Mouse (Mus musculus) layer of hippocampus, adult 8-10 months (tissue): Measurements from ENCODE around the gene Clstn1. TPM values are rescaled to one million over a fixed set of nuclear protein-coding genes. Genes with fewer than 3 reads are reported as not detected.
A peak's percentile ranks its signal among the peaks of the same experiment; 100 is the strongest.

Experiments used
- DNase-seq, 2 experiments: peaks; one replicate each; pipeline ENCODE4 v3.0.0; 2022; ENCODE audit warnings: low spot score in 2 of 2
- total RNA-seq, 4 experiments: library from RNA; stranded (reverse); gene quantifications; 2 replicates each; pipeline ENCODE4 v1.2.4; 2022

Gene Clstn1
- total RNA-seq, 4 experiments from 2014 or later, result 744 to 810 (median 791) TPM

DNA sequence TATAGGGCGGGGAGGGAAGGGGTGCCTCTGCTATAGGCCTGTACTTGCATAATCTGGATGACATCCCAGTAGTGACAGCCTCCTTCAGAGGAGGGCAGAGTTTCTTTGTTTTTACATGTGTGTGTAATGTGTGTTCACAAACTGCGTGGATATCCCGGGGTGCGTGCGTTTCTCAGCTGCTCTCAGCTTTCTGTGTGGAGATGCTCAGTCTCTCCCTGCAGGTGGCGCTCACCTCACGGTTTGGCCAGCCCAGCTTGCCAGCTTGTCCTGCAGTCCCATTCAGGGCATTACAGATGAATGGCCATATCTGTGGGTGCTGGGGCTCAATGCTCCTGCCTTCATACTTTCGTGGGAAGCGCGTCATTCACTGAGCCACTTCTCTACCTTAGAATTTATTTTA is 42.1 kb downstream of the Clstn1 start:
- no peak for DNase-seq

DNA sequence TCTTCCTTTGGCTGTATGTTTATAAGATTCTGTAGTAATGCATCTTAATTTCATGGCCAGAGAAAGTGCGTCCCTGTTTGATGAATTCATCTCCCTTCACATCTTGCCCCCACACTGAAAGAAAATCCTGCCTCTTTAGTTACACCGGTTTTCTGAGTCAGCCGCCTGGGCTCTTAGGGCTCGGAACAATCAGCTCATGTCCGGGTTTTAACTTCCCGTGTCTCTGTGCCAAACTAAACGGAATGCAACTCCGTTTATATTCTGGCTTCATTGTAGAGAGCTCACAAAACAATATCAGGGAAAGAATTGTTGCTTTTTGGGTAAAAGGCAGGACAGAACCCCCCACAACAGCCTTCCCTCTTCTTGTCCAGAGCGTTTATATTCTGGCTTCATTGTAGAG is 42.5 kb downstream of the Clstn1 start:
- no peak for DNase-seq

DNA sequence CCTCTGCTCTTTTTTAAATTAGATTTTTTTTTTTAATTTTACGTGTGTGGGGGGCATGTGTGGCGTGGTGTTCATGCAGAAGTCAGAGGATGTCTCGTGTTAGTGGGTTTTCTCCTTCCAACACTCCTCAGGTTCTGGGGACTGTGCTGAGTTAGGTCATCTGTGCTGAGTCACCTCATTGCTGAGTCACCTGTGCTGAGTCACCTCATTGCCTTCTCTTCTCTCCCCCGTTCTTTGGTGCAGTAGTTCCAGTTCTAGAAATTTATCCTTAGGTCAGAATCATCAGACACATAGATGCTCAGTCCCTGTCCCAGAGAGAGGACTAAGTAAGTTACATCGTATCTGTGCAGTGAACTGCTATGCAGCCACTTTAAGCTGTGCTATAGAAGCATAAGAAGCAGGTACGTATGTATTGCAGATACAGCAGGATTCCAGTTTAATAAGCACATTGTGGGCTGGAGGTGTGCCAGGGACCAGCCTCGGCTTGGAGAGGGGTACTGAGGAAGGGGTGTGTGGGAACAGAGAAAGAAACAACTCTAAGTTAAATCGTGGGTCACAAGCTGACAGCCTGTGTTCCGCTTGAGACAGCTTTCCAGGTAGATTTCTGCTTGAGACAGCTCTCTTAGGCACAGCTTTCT is 46.5 kb downstream of the Clstn1 start:
- DNase-seq, result no peak

DNA sequence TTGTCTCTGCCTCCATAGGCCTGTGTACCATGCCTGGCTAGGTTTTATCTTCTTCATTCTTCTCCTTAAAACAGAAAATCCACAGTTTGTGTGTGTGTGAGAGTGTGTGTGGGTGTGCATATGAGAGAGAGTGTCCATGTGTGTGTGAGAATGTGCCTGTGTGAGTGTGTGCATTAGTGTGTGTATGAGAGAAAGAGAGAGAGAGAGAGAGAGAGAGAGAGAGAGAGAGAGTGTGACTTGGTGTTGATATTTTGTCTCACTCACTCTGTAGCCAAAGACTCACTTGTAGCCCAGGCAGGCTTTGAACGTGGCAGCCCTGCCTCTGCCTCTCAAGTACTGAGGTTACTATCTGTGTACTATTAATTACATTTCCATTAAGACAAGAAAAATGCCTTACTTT is 47.9 kb downstream of the Clstn1 start:
- DNase-seq, result no peak

DNA sequence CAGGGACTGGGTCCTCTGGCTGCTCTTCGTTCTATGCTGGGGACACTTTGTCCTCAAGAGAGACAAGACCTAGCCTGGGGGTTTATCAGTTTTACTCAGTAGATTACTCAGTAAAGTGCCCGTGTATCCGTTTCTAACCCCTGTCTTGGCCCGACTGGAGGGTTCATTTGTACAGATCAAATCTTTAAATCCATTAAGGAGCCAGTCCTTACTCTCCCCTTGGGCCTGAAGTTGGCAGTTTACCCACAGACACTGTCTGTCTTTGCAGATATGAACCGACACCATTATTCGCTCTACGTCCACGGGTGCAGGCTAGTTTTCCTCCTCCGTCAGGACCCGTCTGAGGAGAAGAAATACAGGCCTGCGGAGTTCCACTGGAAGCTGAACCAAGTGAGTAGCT is 48.7 kb downstream of the Clstn1 start:
- no peak for DNase-seq

DNA sequence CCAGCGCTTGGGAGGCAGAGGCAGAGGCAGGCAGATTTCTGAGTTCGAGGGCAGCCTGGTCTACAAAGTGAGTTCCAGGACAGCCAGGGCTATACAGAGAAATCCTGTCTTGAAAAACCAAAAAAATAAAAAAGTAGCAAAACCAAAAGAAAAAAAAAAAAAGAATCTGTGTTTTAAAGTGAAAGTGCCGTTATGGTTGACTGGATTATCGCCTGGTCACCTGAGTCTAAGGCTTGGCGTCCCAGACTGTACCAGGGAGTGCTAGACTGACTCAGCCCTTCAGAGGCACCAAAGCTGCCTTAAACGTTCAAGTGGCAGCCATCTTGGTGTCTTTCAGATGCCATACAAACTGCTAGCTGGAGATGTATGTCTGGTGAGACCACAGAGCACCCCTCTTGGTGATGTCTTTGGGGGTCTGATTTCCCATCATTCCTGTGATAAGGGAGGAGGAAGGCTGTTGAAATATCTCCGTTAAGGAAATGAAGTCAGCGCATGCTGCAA is 49.7 kb downstream of the Clstn1 start:
- no peak for DNase-seq

DNA sequence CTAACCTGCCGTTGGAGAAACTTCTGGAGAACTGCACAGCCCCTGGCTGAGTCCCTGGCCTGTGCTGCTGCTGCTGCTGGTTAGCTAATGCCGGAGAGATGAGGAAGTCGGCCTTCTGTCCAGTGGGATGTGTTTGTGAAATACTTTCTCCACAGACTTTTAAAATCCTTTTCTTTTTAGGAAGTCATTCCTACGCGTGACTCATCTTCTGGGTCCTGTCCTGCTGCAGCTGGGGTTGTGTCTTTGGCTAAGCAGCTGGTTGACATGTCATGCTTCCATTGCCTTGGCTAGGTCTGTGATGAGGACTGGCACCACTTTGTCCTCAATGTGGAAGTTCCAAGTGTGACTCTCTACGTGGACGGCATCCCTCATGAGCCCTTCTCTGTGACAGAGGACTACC is 51.7 kb downstream of the Clstn1 start:
- no peak for DNase-seq

DNA sequence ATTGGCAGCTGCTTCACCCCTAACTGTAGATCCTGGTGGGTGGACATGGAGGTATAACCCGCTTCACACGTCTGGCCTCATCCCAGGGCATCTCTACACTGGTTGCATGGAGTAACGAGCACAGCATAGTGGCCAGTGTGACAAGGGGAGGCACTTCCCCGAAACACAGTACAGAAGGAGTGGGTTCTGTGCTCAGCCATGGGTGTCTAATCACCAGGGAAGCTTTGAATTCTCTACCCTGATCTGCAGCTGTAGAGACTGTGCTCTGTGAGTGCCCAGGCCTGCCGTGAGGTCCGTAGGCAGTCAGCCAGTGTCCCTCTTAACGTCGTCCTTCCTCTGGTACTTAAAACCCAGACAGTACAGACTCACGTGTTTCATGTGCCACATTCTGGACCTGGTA is 54.6 kb downstream of the Clstn1 start:
- no peak for DNase-seq

DNA sequence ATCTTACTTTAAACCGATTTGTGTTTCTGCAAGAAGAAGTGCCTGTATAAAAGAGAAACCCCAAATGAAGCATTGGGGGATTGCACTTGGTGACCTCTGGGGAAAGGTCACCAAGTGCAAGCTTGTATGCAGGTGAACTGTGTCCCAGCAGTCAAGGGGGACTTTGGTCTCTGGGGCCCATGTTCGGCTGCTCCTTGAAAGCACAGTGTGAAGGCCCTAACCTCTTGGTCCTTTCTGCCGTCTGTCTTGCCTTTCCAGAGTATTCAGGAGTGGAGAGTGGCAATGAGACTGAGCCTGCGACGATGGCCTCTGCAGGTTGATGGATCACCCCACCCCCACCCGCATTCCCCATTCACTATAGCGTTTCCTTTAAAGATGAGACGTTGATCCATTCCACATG is 55.1 kb downstream of the Clstn1 start:
- DNase-seq, result no peak

DNA sequence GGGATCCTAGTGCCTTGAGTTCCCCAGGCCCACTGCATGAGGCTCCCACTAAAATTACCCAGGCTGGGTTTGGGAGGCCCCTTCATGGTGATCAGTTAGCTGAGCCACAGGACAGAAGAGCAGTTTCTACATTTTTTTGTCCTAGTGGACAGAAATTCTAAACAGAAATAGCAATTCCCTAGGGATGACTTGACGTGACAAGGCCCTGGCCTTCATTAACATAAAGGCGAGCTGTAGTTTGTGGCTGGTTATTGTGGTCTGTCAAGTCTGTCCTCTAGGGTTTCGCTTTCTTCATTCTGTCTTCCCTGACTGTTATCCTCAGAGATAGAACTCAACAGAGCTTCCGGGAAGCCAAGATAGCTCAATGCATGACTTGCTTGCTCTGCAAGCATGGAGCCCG is 55.7 kb downstream of the Clstn1 start:
- no peak for DNase-seq

DNA sequence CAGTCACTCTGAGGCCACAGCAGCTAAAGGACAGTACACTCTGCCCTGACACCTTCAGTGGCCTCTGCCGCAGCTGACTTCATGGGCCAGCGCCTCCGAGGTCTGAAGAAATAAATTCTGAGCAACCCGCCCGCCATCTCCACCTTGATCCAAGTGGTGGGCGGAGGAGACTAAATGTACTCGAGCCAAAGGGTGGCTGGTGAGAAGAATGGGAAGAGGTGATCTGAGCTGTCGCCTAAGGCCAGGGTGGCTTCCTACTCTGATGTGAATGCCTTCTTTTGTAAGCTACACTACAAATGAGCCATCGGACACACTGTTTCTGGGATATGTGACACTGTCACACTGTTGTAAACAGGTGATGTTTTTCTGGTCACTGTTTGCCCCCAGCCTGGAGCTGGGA is 59.5 kb downstream of the Clstn1 start:
- DNase-seq, result no peak

DNA sequence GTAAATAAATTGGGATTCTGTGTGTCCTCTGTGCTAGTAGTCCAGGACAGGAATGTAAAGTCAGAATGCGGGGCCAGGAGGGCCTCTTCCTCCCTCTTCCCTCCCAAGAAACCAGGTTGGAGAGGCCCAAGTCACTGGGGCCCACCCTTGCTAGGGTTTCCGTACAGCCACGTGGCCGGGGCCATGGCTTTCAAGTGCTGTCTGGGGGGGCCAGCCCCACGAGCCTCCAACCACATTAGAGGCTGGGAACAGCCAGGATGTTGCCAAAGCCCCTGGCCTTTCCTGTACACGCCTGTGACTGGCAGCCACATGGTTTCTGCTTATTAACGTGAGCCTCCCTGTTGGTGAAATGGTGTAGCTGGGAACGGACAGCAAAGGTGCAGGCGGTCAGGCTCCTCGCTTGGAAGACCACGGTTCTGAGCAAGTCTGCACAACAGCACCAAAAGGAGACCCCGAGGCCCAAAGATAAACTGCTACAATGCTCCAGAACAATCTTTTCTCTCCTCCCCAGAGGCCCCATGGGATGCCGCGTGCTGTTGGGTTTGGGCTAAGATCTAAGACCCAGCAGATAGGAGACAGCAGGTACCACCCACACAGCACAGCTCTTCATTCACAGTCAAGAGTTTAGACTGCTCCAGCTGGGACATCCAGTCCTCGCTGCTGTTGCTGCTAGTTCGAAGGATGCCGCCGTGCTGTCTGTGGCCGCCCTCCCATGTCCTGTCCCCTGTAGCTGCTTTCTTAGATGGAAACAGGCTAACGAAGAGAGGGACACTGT is 62.0 kb downstream of the Clstn1 start:
- peak; percentile 66 to 68 for DNase-seq

DNA sequence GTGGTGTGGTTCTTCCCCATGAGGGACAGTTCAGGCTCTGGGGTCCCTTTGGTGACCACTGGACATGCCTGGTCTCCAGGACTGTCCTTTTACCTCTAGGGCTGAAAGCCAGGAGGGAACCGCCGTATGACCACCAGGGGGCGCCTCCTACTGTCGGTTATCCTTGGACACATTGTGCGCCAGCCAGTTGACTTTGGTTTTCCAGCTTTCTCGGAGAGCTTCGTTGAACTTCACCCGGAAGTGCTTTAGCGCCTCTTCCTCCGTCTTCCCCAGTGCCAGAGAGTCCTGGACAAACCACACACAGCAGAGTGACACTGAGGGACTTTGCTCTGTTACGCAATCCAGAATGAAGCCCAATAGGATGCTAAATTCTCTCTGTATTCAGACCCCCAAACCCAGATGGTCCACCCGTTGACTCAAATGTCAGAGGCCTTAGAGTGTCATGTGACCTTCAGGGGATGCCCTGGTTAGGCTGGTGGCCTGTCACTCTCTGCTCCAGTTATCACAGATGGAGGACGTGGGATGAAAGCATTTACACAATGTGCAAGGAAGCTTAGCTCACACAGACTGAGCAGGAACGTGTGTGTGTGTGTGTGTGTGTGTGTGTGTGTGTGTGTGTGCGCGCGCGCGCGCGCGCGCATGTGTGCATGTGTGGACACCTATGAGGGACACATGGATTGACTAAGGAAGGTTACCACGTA is 64.4 kb downstream of the Clstn1 start:
- peak; percentile 69 to 78 for DNase-seq

DNA sequence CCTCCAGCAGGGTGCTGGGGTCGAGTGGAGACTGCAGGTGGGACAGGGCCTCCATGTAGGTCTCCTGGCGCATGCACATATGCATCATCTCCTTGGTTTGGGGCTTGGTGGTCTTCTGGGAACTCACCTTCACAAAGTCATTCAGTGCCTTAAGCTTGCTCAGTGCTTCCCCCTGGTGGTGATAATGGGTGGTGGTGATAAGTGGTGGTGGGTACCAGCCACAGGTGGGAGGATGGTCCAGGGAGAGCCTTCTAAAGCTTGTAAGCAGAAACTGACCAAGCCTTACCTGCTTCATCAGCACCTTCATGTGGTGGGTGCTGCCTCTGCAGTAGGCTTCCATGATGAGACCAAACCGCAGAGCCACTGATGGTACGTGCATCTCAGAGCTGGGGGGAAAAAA is 68.0 kb downstream of the Clstn1 start:
- peak in 1 of 2 experiments; percentile 47 for DNase-seq

DNA sequence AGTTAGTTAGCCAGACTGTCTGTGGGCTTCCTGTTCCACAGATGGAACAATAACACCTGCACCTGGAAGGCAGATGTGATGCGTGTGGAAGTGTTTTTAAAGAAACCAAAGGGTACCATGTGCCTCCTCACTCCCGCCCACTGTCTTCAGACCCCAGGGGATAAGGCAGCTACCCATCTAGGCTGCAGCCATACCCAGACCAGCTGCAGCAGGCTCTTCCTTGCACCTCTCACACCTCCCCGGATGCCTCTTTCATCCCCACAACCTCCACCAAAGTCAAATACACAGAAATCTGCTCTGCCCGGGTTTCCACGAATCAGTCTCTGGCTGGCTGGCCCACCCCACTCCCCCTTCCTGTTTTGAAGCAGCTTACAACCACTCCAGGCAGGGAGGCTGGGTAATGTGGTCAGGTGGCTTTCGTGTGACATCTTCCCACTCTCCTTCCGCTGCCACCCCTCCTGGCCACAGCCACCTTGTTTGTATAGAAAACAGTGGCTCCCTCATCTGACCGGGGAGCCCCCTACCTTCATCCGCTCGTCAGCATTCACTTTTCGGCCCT is 71.7 kb downstream of the Clstn1 start:
- DNase-seq, result no peak

DNA sequence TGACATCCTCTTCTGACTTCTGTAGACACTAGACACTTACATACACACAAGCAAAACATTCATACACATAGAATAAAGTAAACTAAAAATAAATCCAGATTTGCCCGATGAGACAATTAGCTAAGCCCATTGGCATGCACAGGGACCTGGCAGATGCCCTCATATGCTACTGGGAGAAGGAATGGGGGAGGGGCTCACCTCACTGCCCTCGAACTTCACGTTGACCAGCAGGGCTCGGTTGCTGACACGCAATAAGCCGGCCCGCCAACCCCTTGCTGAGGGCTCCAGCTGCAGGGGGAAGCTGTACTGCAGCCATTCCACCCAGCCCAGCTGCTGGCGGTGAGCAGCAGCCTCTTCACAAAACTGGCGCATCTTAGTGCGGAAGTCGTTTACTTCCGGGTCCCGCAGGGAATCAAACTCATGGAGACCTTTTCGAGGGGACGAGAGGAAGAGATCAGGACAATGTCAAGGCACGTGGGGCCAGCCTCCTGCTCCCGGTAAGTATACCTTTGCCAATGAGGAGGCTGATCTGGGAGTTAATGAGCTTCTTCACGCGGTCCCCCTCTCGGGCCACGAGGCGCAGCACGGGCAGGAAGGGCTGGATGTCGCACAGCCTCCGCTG is 73.3 kb downstream of the Clstn1 start:
- DNase-seq, result no peak

DNA sequence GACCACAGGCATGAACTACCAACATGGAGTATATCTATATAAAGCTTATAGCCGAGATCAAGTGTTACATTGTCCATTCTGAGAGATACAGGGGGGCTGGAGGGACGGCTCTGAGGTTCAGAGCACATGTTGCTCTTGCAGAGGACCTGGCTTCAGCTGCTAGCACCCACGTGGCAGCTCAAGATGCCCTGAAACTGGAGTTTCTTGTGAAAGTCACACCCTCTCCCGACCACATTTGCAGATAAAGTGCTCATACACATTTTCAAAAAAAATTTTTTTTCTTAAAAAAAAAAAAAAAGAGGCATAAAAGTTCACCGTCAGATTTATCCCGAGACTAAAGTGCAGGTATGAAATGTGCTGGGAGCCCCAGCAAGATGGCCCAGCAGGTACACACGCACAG is 74.3 kb downstream of the Clstn1 start:
- DNase-seq, result no peak

DNA sequence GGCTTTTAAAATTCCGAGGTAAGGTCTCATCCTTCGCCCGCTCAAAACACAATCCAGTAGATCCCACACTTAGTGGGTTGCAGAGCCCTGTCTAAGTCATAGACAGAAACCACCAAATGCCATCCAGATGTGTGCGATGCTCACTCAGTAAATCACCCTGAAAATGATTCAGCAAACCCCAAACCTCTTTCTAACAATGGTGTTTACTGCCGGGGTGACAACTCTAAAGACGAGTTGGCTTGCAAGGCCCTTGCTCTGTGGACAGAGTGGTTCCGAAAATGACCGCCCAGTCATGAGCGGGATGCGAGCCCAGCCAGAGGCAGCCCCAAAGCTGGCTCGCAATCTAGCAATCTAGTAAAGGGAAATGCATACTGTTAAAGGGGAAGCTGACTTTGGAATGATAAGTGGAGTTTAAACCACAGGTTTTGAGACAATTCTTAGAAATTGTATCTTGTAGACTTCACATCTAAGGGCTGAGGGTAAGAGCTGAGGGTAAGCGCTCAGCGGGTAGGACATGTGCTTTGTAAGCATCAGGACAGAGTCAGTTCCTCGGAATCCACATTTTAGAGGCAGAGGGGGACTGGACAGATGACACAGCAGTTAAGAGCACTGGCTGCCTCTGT is 75.8 kb downstream of the Clstn1 start:
- DNase-seq, result no peak

DNA sequence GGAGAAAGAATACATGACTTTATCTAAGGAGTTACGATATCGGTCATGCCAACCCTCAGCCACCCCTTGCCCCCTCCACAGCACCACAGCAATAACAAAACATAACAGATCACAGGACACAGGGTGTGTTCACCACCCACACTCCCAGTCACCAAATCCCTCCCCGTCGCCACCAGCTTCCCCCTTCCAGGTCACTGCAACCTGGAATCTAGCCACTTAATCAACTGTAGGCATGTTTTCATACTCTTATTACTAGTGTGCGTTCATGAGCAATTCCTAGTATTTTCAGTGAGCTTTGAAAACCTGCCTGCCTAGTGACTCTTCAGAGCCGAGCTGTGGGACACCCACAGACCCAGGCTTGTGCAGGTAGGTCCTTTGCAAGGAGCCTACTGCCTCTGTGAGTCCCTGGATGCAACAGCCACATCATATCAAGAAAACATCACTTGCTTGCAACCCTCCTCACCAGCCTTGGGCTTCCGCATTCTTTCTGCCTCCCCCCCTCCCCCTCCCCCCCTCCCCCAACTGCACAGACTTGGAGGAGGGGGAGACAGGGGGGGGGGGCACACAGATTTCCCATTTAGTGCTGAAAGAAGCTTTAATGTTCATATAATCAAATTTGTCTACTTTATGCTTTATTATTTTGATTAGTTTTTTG is 77.7 kb downstream of the Clstn1 start:
- no peak for DNase-seq

DNA sequence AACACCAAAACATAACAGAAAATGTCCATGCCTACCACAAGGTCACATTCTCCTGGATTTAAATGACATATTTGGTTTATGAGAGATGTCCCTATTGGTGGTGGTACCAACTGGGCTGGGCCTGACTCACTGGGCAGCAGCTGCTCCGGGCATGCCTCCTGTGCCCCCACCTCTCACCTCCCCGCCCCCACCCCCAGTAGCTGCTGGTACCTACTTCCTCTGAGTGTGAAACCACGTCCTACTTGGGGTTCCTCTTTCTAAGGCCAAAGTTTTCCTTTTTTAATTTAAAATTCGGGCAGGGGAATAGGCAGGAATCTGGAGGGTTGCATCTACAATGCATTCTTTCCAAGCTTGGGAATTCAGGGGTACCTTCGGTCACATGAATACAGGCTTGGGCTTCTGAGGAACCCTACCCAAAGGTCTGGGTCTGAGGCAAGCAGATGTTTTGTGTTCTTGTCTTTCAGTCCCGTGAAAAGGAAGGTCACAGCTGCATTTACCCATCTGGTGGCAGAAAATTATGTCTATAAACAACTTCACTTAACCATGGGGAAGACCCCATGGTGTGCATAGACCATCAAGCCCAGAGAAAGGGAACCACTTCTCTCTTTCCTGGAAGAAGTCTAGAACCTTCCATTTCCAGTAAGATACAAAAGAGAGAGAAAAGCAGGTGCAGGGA is 78.9 kb downstream of the Clstn1 start:
- no peak for DNase-seq
